Mouse (Mus musculus): ENCODE data around the gene Gm9821. TPM values are rescaled to one million over a fixed set of nuclear protein-coding genes. Genes with fewer than 3 reads are reported as not detected.

Gene Gm9821
- total and polyA plus RNA-seq, 3 experiments: 1.2 to 22.7 TPM; not detected in 1

DNA sequence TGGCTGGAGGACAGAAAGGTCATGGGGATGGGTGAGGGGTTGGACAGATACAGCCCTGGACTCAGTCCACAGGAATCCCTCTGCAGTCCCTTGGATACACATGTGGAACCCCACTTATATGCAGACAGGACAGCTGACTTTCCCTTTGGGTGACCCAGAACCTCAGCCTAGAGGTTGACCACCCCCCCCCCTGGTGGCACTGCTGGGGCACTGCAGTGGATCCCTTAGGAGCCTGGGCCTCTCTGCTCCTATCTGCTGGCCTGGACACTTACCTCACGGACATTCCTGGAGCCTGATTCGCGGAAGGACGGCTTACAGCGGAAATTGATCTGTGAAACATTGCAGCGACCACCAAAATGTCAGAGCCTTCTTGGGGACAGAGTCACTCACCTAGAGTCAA lies 3.1 kb upstream of the Gm9821 start:
- H3K4me3 ChIP-seq (ENCODE audit: control insufficient read depth in 1 of 2, insufficient read depth in 1 of 2, low read depth in 2 of 2, low read length in 2 of 2): no peak overlapping the region
- H3K4me1 ChIP-seq (ENCODE audit: control insufficient read depth in 1 of 2, insufficient read depth in 2 of 2, low read length in 2 of 2): peaks cover 0 to 2% of the 10 kb centered on the region in 2 experiments; a peak in 3 of 4 replicates
- H3K27ac ChIP-seq (ENCODE audit: control insufficient read depth, low read depth, low read length): no peak overlapping the region
- TF ChIP-seq ZKSCAN1 (IDR thresholded peaks at IDR 0.05; ENCODE audit: low read depth, low read length) (no peak), CTCF (IDR thresholded peaks at IDR 0.05 in 2 of 3, conservative IDR thresholded peaks at IDR 0.05 in 1 of 3; ENCODE audit: control insufficient read depth in 1 of 3, insufficient read depth in 1 of 3, low read depth in 2 of 3, low read length in 3 of 3, poor library complexity in 1 of 3, severe bottlenecking in 1 of 3) (peak; percentile 53 to 69 (median 54)), MAZ (IDR thresholded peaks at IDR 0.05; ENCODE audit: low read depth, low read length) (no peak), MAX (IDR thresholded peaks at IDR 0.05; ENCODE audit: low read length) (no peak), RAD21 (IDR thresholded peaks at IDR 0.05; ENCODE audit: low read depth, low read length) (peak; percentile 11; the same call in 1 of the 2 replicates), POLR2A (IDR thresholded peaks at IDR 0.05; ENCODE audit: control insufficient read depth in 1 of 2, insufficient read depth in 1 of 2, low read depth in 1 of 2, low read length in 2 of 2, poor library complexity in 1 of 2) (peak in 1 of 2 experiments; percentile 39; a peak in 1 of 4 replicates), SMC3 (IDR thresholded peaks at IDR 0.05; ENCODE audit: low read depth, low read length) (peak; percentile 31; the same call in 1 of the 2 replicates)
- H3K27me3 ChIP-seq (ENCODE audit: control insufficient read depth in 1 of 2, insufficient read depth in 2 of 2, low read length in 2 of 2): no peaks in the 10 kb centered on the region
- H3K36me3 ChIP-seq (ENCODE audit: control insufficient read depth in 1 of 2, insufficient read depth in 2 of 2, low read length in 2 of 2): peaks cover under 1 to 5% of the 10 kb centered on the region in 2 experiments; a peak in 2 of 4 replicates
- DNase-seq (ENCODE audit: low read depth, low spot score): peak; percentile 44
- peaks cover 10% of the 10 kb centered on the region for H3K79me2 ChIP-seq (ENCODE audit: control insufficient read depth, insufficient read depth, low read length, poor library complexity)
- H3K9me3 ChIP-seq (replicated peaks; ENCODE audit: insufficient read depth, low read length): no peaks in the 10 kb centered on the region
- no peak overlapping the region for H3K9ac ChIP-seq (ENCODE audit: control insufficient read depth, low read depth, low read length, poor library complexity, severe bottlenecking)

GRCm38 (mm10) chr2:91944170-91944950 lies 1.1 kb upstream of the Gm9821 start:
- Histone ChIP-seq H3K9ac (ENCODE audit: control insufficient read depth, low read depth, low read length, poor library complexity, severe bottlenecking) (no peak overlapping the region), H3K4me3 (ENCODE audit: control insufficient read depth in 1 of 2, insufficient read depth in 1 of 2, low read depth in 2 of 2, low read length in 2 of 2) (no peak overlapping the region), H3K4me1 (ENCODE audit: control insufficient read depth in 1 of 2, insufficient read depth in 2 of 2, low read length in 2 of 2) (peaks cover 6 to 22% of the 10 kb centered on the region in 2 experiments; a peak in 3 of 4 replicates), H3K27me3 (ENCODE audit: control insufficient read depth in 1 of 2, insufficient read depth in 2 of 2, low read length in 2 of 2) (no peaks in the 10 kb centered on the region), H3K27ac (ENCODE audit: control insufficient read depth, low read depth, low read length) (no peak overlapping the region), H3K9me3 (replicated peaks; ENCODE audit: insufficient read depth, low read length) (no peaks in the 10 kb centered on the region), H3K79me2 (ENCODE audit: control insufficient read depth, insufficient read depth, low read length, poor library complexity) (peaks cover 30% of the 10 kb centered on the region), H3K36me3 (ENCODE audit: control insufficient read depth in 1 of 2, insufficient read depth in 2 of 2, low read length in 2 of 2) (peaks cover 5 to 18% of the 10 kb centered on the region in 2 experiments)
- peak; percentile 85 for DNase-seq (ENCODE audit: low read depth, low spot score)
- TF ChIP-seq SIN3A (IDR thresholded peaks at IDR 0.05; ENCODE audit: low read length) (peak; percentile 37; the same call in 1 of the 2 replicates), CTCF (IDR thresholded peaks at IDR 0.05 in 2 of 3, conservative IDR thresholded peaks at IDR 0.05 in 1 of 3; ENCODE audit: control insufficient read depth in 1 of 3, insufficient read depth in 1 of 3, low read depth in 2 of 3, low read length in 3 of 3, poor library complexity in 1 of 3, severe bottlenecking in 1 of 3) (peak; percentile 87 to 92 (median 89)), ZC3H11A (IDR thresholded peaks at IDR 0.05; ENCODE audit: low read depth, low read length) (peak; percentile 66), NRF1 (IDR thresholded peaks at IDR 0.05; ENCODE audit: insufficient read depth, low read depth, low read length, poor library complexity, severe bottlenecking) (no peak), RAD21 (IDR thresholded peaks at IDR 0.05; ENCODE audit: low read depth, low read length) (peak; percentile 72), SMC3 (IDR thresholded peaks at IDR 0.05; ENCODE audit: low read depth, low read length) (peak; percentile 88), BHLHE40 (IDR thresholded peaks at IDR 0.05; ENCODE audit: borderline replicate concordance, low read depth, low read length) (no peak)

- H3K36me3 ChIP-seq (ENCODE audit: control insufficient read depth in 1 of 2, insufficient read depth in 2 of 2, low read length in 2 of 2): peaks cover 5 to 23% of the 10 kb centered on the region in 2 experiments
- no peak for DNase-seq (ENCODE audit: low read depth, low spot score)
- H3K9me3 ChIP-seq (replicated peaks; ENCODE audit: insufficient read depth, low read length): no peaks in the 10 kb centered on the region
- no peaks in the 10 kb centered on the region for H3K27me3 ChIP-seq (ENCODE audit: control insufficient read depth in 1 of 2, insufficient read depth in 2 of 2, low read length in 2 of 2)
- TF ChIP-seq KAT2A (conservative IDR thresholded peaks at IDR 0.05; ENCODE audit: low read depth, low read length) (no peak), SMC3 (IDR thresholded peaks at IDR 0.05; ENCODE audit: low read depth, low read length) (no peak), MEF2A (IDR thresholded peaks at IDR 0.05; ENCODE audit: extremely low read depth, insufficient replicate concordance, low read depth, low read length, poor library complexity, severe bottlenecking) (no peak), MAZ (IDR thresholded peaks at IDR 0.05; ENCODE audit: low read depth, low read length) (no peak), RCOR1 (IDR thresholded peaks at IDR 0.05; ENCODE audit: low read depth, low read length) (no peak), ZMIZ1 (IDR thresholded peaks at IDR 0.05; ENCODE audit: low read depth, low read length) (no peak), TCF12 (IDR thresholded peaks at IDR 0.05; ENCODE audit: low read depth, low read length) (no peak), ZKSCAN1 (IDR thresholded peaks at IDR 0.05; ENCODE audit: low read depth, low read length) (no peak), ELF1 (IDR thresholded peaks at IDR 0.05; ENCODE audit: low read depth, low read length) (no peak), E2F4 (IDR thresholded peaks at IDR 0.05; ENCODE audit: borderline replicate concordance, low read depth, low read length) (no peak), NRF1 (IDR thresholded peaks at IDR 0.05; ENCODE audit: insufficient read depth, low read depth, low read length, poor library complexity, severe bottlenecking) (no peak), MYC (IDR thresholded peaks at IDR 0.05; ENCODE audit: low read depth, low read length) (no peak), GATA1 (IDR thresholded peaks at IDR 0.05; ENCODE audit: low read depth, low read length) (no peak)
- no peak overlapping the region for H3K4me3 ChIP-seq (ENCODE audit: control insufficient read depth in 1 of 2, insufficient read depth in 1 of 2, low read depth in 2 of 2, low read length in 2 of 2)
- H3K79me2 ChIP-seq (ENCODE audit: control insufficient read depth, insufficient read depth, low read length, poor library complexity): peaks cover 42% of the 10 kb centered on the region
- no peak overlapping the region for H3K9ac ChIP-seq (ENCODE audit: control insufficient read depth, low read depth, low read length, poor library complexity, severe bottlenecking)
- H3K27ac ChIP-seq (ENCODE audit: control insufficient read depth, low read depth, low read length): no peak overlapping the region
- peaks cover 15 to 38% of the 10 kb centered on the region in 2 experiments; a peak in 3 of 4 replicates for H3K4me1 ChIP-seq (ENCODE audit: control insufficient read depth in 1 of 2, insufficient read depth in 2 of 2, low read length in 2 of 2)
These were observed 1.3 kb downstream of the Gm9821 start for GRCm38 (mm10) chr2:91946836-91947235.

Data from MEL (cell line).